Mouse (Mus musculus) C2C12 (cell line): ENCODE measurements around the gene 1700028J19Rik.
"Not testable (repeated sequence)": the region's sequence is repeated elsewhere in the genome, so short reads cannot be mapped to it uniquely, and the experiment has no call there.

Experiments
- CTCF ChIP-seq: IDR thresholded peaks from one replicate; pipeline ENCODE4 v1.5.1; 2011; ENCODE audit not compliant: control insufficient read depth, insufficient read depth, insufficient read length
- MAX ChIP-seq: IDR thresholded peaks from one replicate; pipeline ENCODE4 v1.6.1; 2011; ENCODE audit warnings: mild to moderate bottlenecking, control low read depth
- MYOG ChIP-seq: IDR thresholded peaks from one replicate; pipeline ENCODE4 v1.6.1; 2011; ENCODE audit not compliant: control insufficient read depth, insufficient read length; ENCODE audit errors: extremely low read depth

GRCm38 (mm10) chr7:44186516-44186915 lies 60.0 kb downstream of the 1700028J19Rik start:
- TF ChIP-seq CTCF, MAX, MYOG: not testable (repeated sequence)
